Mouse (Mus musculus) hindbrain, embryonic 12.5 days (tissue): ENCODE measurements around the gene Ndufb4. TPM values are rescaled to one million over a fixed set of nuclear protein-coding genes. Genes with fewer than 3 reads are reported as not detected.

Source experiments
- polyA plus RNA-seq: library from polyadenylated mRNA; unstranded; fragments of >200 nt; fragmentation: Nextera tagmentation; extraction: Ambion mirVana; gene quantifications from 2 replicates; pipeline ENCODE4 v1.2.1, GENCODE M21; 2016

Ndufb4 gene
- polyA plus RNA-seq, 1 experiment from 2014 or later, result 61.0 TPM

Other genes starting within 250 kb of the Ndufb4 start
- gene Gtf2e1, start 114.7 kb downstream of the Ndufb4 start, polyA plus RNA-seq, result 43.3 and 45.1 TPM in 2 replicates
- gene Rabl3, start 114.6 kb downstream of the Ndufb4 start, polyA plus RNA-seq, result 30.2 and 32.5 TPM in 2 replicates
- 0.25 TPM in 1 of 2 replicates, not detected in the other for gene Hgd, start 74.3 kb downstream of the Ndufb4 start, polyA plus RNA-seq
- 328 and 345 TPM in 2 replicates for gene Fstl1, start 122.4 kb upstream of the Ndufb4 start, polyA plus RNA-seq
- gene Gm36028, start 206.7 kb upstream of the Ndufb4 start, polyA plus RNA-seq, result 0.26 TPM in 1 of 2 replicates, not detected in the other
- 65.8 and 72.1 TPM in 2 replicates for gene Lrrc58, start 213.9 kb upstream of the Ndufb4 start, polyA plus RNA-seq